Mouse (Mus musculus) kidney, embryonic 16.5 days (tissue): ENCODE data around the gene Myt1l. TPM values are rescaled to one million over a fixed set of nuclear protein-coding genes. Genes with fewer than 3 reads are reported as not detected.

Experiments used
- ATAC-seq: fragments of 200-750 bp; cut with Nextera tagmentation; 2 replicates; pipeline ENCODE4 v1.8.0; 2017; ENCODE audit warnings: moderate TSS enrichment; ENCODE audit not compliant: low FRiP score, low TSS enrichment
- H3K27ac ChIP-seq: fragments of 300-500 bp; sonication (generic); 2 replicates; pipeline ENCODE4 v1.5.1; 2014; ENCODE audit warnings: low read length
- H3K27me3 ChIP-seq: fragments of 300-500 bp; sonication (generic); 2 replicates; pipeline ENCODE4 v1.6.1; 2014; ENCODE audit warnings: low read length, control low read depth, mixed read lengths; ENCODE audit not compliant: insufficient read depth
- H3K36me3 ChIP-seq: fragments of 300-500 bp; sonication (generic); 2 replicates; pipeline ENCODE4 v1.6.1; 2014; ENCODE audit warnings: low read length, control low read depth, mixed read lengths; ENCODE audit not compliant: insufficient read depth
- H3K4me1 ChIP-seq: fragments of 300-500 bp; sonication (generic); 2 replicates; pipeline ENCODE4 v1.6.1; 2014; ENCODE audit warnings: low read length, control low read depth, mixed read lengths; ENCODE audit not compliant: insufficient read depth
- H3K4me2 ChIP-seq: fragments of 300-500 bp; sonication (generic); replicated peaks from 2 replicates; pipeline ENCODE4 v1.6.1; 2014; ENCODE audit warnings: low read depth, low read length
- H3K4me3 ChIP-seq: fragments of 300-500 bp; sonication (generic); 2 replicates; pipeline ENCODE4 v1.5.1; 2014; ENCODE audit warnings: mild to moderate bottlenecking, low read length
- H3K9ac ChIP-seq: fragments of 300-500 bp; sonication (generic); replicated peaks from 2 replicates; pipeline ENCODE4 v1.6.1; 2014; ENCODE audit warnings: low read length
- H3K9me3 ChIP-seq: fragments of 300-500 bp; sonication (generic); 2 replicates; pipeline ENCODE4 v1.6.1; 2016; ENCODE audit warnings: low read length, control low read depth
- WGBS: fragments of 180-500 bp; shearing (Covaris S2); extraction: QIAGEN DNeasy Blood & Tissue Kit; methylation state at CpG from one replicate; pipeline ENCODE4 v1.1.7; 2014; 5-methylcytosine and 5-hydroxymethylcytosine counted together
- polyA plus RNA-seq: library from polyadenylated mRNA; unstranded; fragments of >200 nt; fragmentation: Nextera tagmentation; extraction: Ambion mirVana; gene quantifications from 2 replicates; pipeline ENCODE4 v1.2.1, GENCODE M21; 2015

The Myt1l gene
- polyA plus RNA-seq, 1 experiment from 2014 or later: 0.41 TPM

DNA sequence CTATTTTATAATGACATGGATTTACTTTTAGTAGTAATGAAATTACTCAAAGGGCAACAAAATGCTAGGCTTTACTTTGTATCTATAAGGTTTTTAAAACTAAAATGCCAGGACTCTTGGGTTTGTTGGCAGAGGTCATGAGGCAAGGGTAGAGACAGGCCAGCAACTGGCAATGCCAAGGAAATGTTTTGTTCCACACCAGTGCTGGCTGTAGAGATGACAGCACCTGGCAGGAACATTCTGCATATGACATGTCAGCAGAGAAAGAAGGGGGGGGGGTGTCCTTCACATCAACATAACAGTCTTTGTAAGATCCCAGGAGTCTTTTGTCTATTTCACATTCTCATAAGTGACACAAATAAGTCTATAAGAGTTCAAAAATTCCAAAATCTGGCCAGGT is 302.4 kb downstream of the Myt1l start:
- Histone ChIP-seq H3K9me3 (no peaks in the 10 kb centered on the region), H3K36me3 (no peaks in the 10 kb centered on the region), H3K27ac (no peak overlapping the region), H3K27me3 (no peaks in the 10 kb centered on the region), H3K4me2 (no peak overlapping the region), H3K4me3 (no peak overlapping the region), H3K4me1 (no peaks in the 10 kb centered on the region), H3K9ac (no peak overlapping the region)
- ATAC-seq: no peak

DNA sequence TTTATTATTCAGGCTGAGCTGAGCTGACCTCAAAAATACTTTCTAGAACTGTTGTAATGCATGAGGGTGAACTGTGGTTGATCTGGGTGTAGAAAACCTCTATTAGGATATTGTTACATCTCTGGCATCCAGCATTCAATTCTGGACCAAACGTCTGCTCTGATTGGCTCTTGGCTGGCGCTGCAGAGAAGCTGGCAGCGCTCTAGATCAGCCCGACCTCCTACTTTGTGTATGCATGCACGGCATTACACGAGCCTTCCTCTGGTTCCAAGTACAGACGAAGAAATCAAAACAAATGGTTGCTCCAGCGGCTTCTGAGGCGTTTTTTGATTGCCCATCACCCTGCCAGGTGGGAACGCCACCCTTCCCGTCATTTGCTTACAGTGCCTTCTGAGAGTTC is 303.2 kb downstream of the Myt1l start:
- no peak overlapping the region for H3K9ac ChIP-seq
- no peak overlapping the region for H3K4me3 ChIP-seq
- no peaks in the 10 kb centered on the region for H3K36me3 ChIP-seq
- WGBS: 74% methylated on average over 11 of the region's 11 CpGs
- no peak overlapping the region for H3K27ac ChIP-seq
- no peak for ATAC-seq
- no peaks in the 10 kb centered on the region for H3K9me3 ChIP-seq
- no peak overlapping the region for H3K4me2 ChIP-seq
- H3K4me1 ChIP-seq: no peaks in the 10 kb centered on the region
- H3K27me3 ChIP-seq: no peaks in the 10 kb centered on the region

DNA sequence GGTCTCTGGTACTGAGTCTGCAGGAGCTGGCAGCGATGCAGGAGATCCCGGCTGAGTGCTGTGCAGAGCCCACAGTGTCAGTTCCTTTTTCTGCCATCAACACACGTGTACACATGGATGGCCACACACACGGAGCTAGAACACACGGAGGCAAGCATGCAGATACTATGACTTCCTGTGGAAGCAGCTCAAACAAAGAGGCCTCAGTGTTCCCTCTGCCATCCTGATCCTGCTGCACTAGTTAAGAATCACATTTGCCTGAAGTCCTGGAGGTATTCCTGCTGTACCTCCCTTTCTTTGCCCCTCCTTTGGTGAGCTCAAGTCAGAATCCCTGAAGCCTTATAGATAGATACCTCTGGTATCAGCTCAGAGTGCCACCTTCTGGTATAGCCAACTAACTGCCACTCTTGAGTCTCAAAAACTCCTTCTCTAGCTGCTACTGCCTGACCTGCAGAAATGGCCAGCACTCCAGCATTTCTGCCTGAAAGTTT is 309.2 kb downstream of the Myt1l start:
- no peak overlapping the region for H3K4me3 ChIP-seq
- H3K27ac ChIP-seq: no peak overlapping the region
- ATAC-seq: 0 out of 2 replicates have a peak, but pooled peaks have one; percentile 27
- no peaks in the 10 kb centered on the region for H3K36me3 ChIP-seq
- 73% methylated on average over 5 of the region's 5 CpGs for WGBS
- no peaks in the 10 kb centered on the region for H3K27me3 ChIP-seq
- H3K9ac ChIP-seq: no peak overlapping the region
- H3K4me1 ChIP-seq: no peaks in the 10 kb centered on the region
- H3K9me3 ChIP-seq: no peaks in the 10 kb centered on the region
- H3K4me2 ChIP-seq: no peak overlapping the region

GRCm38 (mm10) chr12:29838421-29838820 is 310.2 kb downstream of the Myt1l start:
- Histone ChIP-seq H3K27me3 (no peaks in the 10 kb centered on the region), H3K9me3 (no peaks in the 10 kb centered on the region), H3K9ac (no peak overlapping the region), H3K4me1 (no peaks in the 10 kb centered on the region), H3K4me3 (no peak overlapping the region), H3K4me2 (no peak overlapping the region), H3K27ac (no peak overlapping the region), H3K36me3 (no peaks in the 10 kb centered on the region)
- 86% methylated on average over 7 of the region's 7 CpGs for WGBS
- ATAC-seq: no peak

DNA sequence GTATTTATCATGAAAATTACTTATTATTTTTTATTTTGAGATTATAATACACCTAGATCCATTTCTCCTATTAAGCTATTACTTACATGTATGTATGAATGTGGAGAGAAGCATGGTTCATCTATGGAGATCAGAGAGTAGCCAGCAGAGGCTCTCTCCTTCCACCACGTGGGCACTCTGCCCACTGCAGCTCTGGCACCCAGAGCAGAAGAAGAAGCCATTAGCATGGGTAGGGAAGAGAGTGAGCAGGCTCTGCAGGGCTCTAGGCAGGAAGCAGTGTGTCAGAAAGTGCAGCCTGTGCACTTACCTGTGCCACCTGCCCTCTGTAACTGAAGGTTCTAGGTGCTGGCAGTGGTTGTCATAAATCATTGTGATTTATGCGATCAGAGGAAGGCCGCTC is 321.8 kb downstream of the Myt1l start:
- H3K27me3 ChIP-seq: no peaks in the 10 kb centered on the region
- H3K27ac ChIP-seq: no peak overlapping the region
- H3K9ac ChIP-seq: no peak overlapping the region
- no peaks in the 10 kb centered on the region for H3K4me1 ChIP-seq
- no peak overlapping the region for H3K4me3 ChIP-seq
- H3K36me3 ChIP-seq: no peaks in the 10 kb centered on the region
- ATAC-seq: no peak
- H3K9me3 ChIP-seq: no peaks in the 10 kb centered on the region
- no peak overlapping the region for H3K4me2 ChIP-seq
- 65% methylated on average over 3 of the region's 3 CpGs for WGBS

DNA sequence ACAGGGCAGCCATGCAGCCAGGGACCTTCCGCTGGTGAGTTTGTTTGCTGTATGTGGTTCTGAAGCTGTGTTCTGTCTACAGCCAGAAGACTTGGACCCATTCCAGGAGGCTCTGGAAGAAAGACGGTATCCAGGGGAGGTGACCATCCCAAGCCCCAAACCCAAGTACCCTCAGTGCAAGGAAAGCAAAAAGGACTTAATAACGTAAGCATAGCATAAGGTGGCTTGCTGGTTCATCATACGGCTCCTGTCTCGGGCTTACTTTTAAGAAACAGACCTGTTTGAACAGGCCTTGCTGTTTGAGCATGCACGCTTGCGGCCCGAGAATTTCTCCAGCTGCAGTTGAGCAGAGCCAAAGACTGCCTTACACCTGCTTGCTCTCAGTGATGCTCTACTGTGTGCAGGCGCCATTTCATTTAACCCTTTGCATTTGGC is 326.0 kb downstream of the Myt1l start:
- Histone ChIP-seq H3K36me3 (no peaks in the 10 kb centered on the region), H3K27me3 (no peaks in the 10 kb centered on the region), H3K9me3 (no peaks in the 10 kb centered on the region), H3K4me1 (no peaks in the 10 kb centered on the region), H3K4me3 (no peak overlapping the region), H3K27ac (no peak overlapping the region), H3K9ac (no peak overlapping the region), H3K4me2 (no peak overlapping the region)
- no peak for ATAC-seq
- WGBS: 80% methylated on average over 9 of the region's 9 CpGs

- Histone ChIP-seq H3K36me3 (no peaks in the 10 kb centered on the region), H3K27ac (no peak overlapping the region), H3K9me3 (no peaks in the 10 kb centered on the region), H3K27me3 (no peaks in the 10 kb centered on the region), H3K4me2 (no peak overlapping the region), H3K4me1 (no peaks in the 10 kb centered on the region), H3K9ac (no peak overlapping the region), H3K4me3 (no peak overlapping the region)
- WGBS: 31% methylated on average over 5 of the region's 5 CpGs
- ATAC-seq: no peak
These were observed 326.8 kb downstream of the Myt1l start for GRCm38 (mm10) chr12:29855007-29855406.

- Histone ChIP-seq H3K4me1 (no peaks in the 10 kb centered on the region), H3K27ac (no peak overlapping the region), H3K9me3 (no peaks in the 10 kb centered on the region), H3K9ac (no peak overlapping the region), H3K4me2 (no peak overlapping the region), H3K27me3 (no peaks in the 10 kb centered on the region), H3K36me3 (no peaks in the 10 kb centered on the region), H3K4me3 (no peak overlapping the region)
- no peak for ATAC-seq
- 33% methylated on average over 2 of the region's 2 CpGs for WGBS
These were observed 332.8 kb downstream of the Myt1l start for GRCm38 (mm10) chr12:29860986-29861385.

DNA sequence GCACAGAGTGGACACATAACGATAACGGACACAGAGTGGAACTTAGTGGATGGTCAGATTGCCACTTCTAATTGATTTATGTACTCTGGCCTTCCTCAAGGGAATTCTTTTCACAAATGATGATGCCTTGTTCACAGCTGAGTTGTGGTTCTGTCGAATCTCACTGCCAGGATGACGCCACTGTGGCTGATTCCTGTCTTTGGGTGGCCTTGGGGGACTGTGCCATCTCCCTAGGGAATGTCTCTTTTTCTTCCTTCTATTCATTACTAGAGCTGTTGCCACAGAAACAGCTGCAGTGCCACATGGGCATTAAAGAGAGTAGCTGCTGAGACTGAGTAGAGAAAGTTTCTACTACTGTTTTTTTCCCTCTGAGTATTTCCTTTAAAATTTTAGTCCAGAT is 340.1 kb downstream of the Myt1l start:
- Histone ChIP-seq H3K4me1 (no peaks in the 10 kb centered on the region), H3K27ac (no peak overlapping the region), H3K4me3 (no peak overlapping the region), H3K9me3 (no peaks in the 10 kb centered on the region), H3K9ac (no peak overlapping the region), H3K4me2 (no peak overlapping the region), H3K36me3 (no peaks in the 10 kb centered on the region), H3K27me3 (no peaks in the 10 kb centered on the region)
- ATAC-seq: no peak
- 76% methylated on average over 4 of the region's 4 CpGs for whole genome bisulfite sequencing

DNA sequence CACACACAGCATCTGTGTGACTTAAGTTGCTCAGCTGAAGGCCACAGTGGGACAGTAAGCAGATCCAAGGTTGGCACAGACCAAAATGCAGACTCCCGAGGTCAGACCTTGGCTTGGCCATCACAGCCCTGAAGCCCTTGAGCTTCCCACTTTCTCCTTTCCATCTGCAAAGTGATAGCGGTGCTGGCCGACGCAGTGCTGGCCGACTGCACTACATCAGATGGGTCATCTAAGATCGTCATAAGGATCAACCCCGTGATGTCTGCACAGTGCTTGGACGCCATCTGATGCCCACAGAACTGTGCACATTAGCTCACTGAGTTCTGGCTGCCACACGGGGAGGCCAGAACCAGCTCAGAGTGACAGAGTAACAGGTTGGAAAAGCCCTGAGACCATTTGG is 340.6 kb downstream of the Myt1l start:
- Histone ChIP-seq H3K4me2 (no peak overlapping the region), H3K4me3 (no peak overlapping the region), H3K9ac (no peak overlapping the region), H3K9me3 (no peaks in the 10 kb centered on the region), H3K4me1 (no peaks in the 10 kb centered on the region), H3K27me3 (no peaks in the 10 kb centered on the region), H3K27ac (no peak overlapping the region), H3K36me3 (no peaks in the 10 kb centered on the region)
- WGBS: 85% methylated on average over 9 of the region's 9 CpGs
- no peak for ATAC-seq
